Mouse (Mus musculus): ENCODE results near the gene Srgap3. TPM values are rescaled to one million over a fixed set of nuclear protein-coding genes. Genes with fewer than 3 reads are reported as not detected.
A peak's percentile ranks its signal among the peaks of the same experiment; 100 is the strongest.

The Srgap3 gene
- polyA plus RNA-seq, 1 experiment, result 0.71 TPM

DNA sequence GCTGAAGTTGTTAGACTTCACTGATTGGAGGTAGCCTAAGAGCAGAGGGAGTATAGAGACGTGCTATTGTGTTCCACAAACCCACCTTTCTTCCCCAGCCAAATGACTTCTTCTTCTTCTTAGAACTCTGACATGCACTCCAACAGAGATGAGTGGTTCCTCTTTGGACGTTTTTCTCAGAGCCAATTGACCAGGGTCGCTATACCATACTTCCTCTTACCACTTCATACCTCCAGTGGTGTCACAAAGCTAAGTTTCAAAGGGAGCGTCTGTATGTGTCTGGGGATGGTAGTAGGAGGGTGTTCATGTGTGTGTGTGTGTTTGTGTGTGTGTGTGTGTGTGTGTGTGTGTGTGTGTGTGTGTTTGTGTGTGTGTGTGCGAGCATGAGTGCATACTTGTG is 195.1 kb downstream of the Srgap3 start:
- H3K27ac ChIP-seq (replicated peaks; ENCODE audit: low read depth, low read length), result no peak overlapping the region
- H3K4me3 ChIP-seq (ENCODE audit: insufficient read depth, low read depth, low read length), result no peak overlapping the region
- H3K4me1 ChIP-seq (ENCODE audit: control insufficient read depth, insufficient read depth, insufficient read length, low read length), result no peaks in the 10 kb centered on the region

DNA sequence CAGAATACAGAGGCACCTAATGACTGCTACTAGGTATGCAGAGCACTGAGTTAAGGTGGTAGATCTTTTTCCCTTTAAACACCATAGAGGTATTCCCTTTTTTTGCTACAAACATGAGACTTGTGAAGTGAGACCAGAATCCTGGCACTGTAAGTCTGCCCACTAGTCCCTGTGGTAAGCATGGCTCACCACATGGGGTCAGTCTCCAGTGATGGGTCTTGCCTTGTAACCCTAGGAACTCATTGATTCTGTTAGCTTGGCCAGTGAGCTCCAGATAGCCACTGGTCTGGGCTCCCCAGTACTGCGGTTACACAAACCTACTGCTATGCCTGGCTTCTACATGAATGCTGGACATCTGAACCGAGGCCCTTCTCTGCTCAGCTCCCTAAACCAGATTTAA is 204.8 kb downstream of the Srgap3 start:
- Histone ChIP-seq H3K4me1 (ENCODE audit: control insufficient read depth, insufficient read depth, insufficient read length, low read length) (no peaks in the 10 kb centered on the region), H3K4me3 (ENCODE audit: insufficient read depth, low read depth, low read length) (no peak overlapping the region), H3K27ac (replicated peaks; ENCODE audit: low read depth, low read length) (no peak overlapping the region)

DNA sequence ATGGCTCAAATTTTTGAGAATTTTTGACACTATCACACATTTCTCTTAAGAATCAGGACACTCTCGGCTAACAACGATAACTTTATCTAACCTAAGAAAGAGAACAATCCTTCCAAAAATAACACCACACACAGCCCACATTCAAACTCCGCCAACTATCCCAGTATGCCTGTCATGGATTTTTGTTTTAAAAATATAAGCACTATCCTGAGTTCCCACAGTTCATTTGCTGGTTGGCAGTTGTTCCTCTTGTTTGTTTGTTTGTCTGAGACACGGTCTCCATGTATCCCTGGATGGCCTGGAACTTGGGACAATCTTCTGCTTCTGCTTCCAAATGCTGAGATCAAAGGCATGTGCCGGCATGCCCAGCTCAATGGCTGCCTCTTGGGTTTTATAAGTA is 205.3 kb downstream of the Srgap3 start:
- H3K4me3 ChIP-seq (ENCODE audit: insufficient read depth, low read depth, low read length), result no peak overlapping the region
- H3K27ac ChIP-seq (replicated peaks; ENCODE audit: low read depth, low read length), result no peak overlapping the region
- H3K4me1 ChIP-seq (ENCODE audit: control insufficient read depth, insufficient read depth, insufficient read length, low read length), result no peaks in the 10 kb centered on the region

DNA sequence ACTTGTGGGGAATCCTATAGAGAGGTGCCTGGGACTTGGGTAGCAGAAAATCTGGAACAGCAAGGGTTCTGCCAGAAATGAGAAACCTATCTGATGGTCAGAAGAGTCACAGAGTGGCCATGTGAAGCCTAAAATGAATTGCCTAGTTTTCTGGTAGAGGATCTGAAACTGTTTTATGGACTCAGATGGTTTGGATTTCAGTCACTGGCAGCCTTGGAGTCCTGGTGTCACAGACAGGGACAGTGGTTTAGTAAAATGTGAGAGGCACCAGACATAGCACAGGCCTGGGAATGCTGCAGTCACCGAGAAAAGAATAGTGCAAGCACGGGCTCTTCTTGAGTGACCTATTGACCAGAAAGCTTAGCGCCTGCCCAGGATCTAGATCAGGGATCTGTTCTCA is 207.4 kb downstream of the Srgap3 start:
- Histone ChIP-seq H3K27ac (replicated peaks; ENCODE audit: low read depth, low read length) (no peak overlapping the region; the same call in 1 of the 2 replicates), H3K4me3 (ENCODE audit: insufficient read depth, low read depth, low read length) (no peak overlapping the region), H3K4me1 (ENCODE audit: control insufficient read depth, insufficient read depth, insufficient read length, low read length) (no peaks in the 10 kb centered on the region)

DNA sequence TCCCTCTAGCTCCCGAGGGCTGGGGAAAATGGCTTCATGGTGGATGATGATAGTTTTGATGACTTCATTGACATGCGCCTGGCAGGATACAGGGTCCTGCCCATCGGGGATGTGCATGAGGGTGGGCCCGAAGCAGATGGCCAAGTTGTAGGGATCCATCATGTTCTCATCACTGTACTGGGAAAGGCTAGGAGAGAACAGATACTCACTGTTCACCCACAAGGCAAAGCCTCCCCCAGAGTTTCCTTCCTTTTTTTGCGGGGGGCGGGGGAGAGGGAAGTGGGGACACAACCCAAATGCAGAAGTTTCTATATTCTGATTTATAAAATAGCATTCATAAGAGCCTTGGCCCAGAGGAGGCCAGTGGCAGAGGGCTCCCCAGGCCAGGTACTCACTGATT is 208.1 kb downstream of the Srgap3 start:
- no peak overlapping the region for H3K4me3 ChIP-seq (ENCODE audit: insufficient read depth, low read depth, low read length)
- H3K4me1 ChIP-seq (ENCODE audit: control insufficient read depth, insufficient read depth, insufficient read length, low read length), result no peaks in the 10 kb centered on the region
- no peak overlapping the region; the same call in 1 of the 2 replicates for H3K27ac ChIP-seq (replicated peaks; ENCODE audit: low read depth, low read length)

DNA sequence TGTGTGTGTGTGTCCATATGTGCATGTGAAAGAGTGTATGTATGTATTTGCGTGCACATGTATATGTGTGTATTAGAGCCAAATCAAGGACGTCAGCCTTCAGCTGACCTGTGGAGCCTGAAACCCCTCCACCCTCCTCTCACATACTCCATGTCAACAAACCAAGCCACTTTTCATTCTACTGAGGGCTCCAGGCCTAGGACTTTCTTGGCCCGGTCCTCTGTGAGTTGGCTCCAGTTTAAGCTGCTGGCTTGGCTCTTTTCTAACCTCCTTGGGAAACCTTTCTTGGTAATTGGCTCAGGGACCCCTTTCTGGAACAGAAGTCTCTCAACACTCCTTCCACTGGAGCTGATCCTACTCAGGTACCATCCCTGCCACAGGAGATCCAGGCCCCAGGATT is 210.6 kb downstream of the Srgap3 start:
- no peak overlapping the region for H3K27ac ChIP-seq (replicated peaks; ENCODE audit: low read depth, low read length)
- H3K4me3 ChIP-seq (ENCODE audit: insufficient read depth, low read depth, low read length), result no peak overlapping the region
- no peaks in the 10 kb centered on the region for H3K4me1 ChIP-seq (ENCODE audit: control insufficient read depth, insufficient read depth, insufficient read length, low read length)

DNA sequence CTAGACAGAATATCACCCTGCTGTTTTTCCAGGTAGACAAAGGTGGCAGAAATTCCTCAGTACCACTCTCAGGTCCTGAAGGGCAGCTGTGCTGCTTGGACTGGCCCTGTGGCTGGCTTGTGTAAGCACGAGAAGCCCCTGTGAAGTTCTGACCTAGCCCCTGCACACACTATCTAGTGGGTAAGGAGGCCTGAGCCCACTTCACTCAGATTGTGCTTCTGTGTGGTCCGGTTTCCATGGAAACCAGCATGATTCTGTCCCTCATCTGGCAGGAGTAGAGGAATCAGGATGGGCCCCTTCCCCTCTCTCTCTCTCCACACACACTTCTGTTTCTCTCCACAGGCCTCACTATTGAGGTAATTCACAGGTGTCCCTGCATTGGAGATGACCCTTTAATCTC is 212.0 kb downstream of the Srgap3 start:
- H3K4me1 ChIP-seq (ENCODE audit: control insufficient read depth, insufficient read depth, insufficient read length, low read length), result no peaks in the 10 kb centered on the region
- H3K4me3 ChIP-seq (ENCODE audit: insufficient read depth, low read depth, low read length), result no peak overlapping the region
- no peak overlapping the region for H3K27ac ChIP-seq (replicated peaks; ENCODE audit: low read depth, low read length)

DNA sequence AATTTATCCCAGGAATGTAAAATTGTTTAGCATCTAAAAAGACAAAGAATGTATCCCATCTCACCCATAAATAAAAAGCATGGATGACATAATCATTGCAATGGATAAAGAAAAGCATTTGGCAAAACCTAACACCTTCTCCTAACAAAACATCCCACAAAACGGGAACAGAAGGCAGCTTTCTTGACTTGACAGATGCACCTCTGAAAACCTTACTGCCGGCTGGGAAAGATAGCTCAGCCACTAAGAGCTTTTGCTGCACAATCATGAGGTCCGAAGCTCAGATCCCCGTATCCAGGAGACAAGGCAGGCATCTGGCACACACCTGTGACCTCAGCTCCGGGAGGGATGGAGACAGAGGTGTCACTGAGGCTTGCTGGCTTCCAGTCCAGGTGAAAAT is 213.1 kb downstream of the Srgap3 start:
- no peak overlapping the region for H3K4me3 ChIP-seq (ENCODE audit: insufficient read depth, low read depth, low read length)
- no peak overlapping the region for H3K27ac ChIP-seq (replicated peaks; ENCODE audit: low read depth, low read length)
- no peaks in the 10 kb centered on the region for H3K4me1 ChIP-seq (ENCODE audit: control insufficient read depth, insufficient read depth, insufficient read length, low read length)

DNA sequence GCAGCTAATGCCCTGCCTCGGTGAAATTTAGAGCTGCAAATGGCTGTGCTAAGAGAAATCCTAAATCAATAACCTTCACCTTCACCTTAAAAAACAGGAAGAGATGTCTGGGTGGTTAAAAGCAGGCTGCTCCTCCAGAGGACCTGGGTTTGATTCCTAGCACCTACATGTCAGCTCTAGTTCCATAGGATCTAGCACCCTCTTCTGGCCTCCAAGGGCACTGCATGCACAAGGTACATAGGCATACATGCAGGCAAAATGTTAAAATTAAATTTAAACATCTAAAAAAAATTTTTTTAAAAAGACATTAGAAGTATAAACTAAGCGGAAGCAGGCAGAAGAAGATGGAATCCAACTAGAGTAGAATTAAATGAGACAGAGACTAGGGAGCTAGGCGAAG is 214.6 kb downstream of the Srgap3 start:
- no peak overlapping the region for H3K27ac ChIP-seq (replicated peaks; ENCODE audit: low read depth, low read length)
- H3K4me1 ChIP-seq (ENCODE audit: control insufficient read depth, insufficient read depth, insufficient read length, low read length), result no peaks in the 10 kb centered on the region
- no peak overlapping the region for H3K4me3 ChIP-seq (ENCODE audit: insufficient read depth, low read depth, low read length)

DNA sequence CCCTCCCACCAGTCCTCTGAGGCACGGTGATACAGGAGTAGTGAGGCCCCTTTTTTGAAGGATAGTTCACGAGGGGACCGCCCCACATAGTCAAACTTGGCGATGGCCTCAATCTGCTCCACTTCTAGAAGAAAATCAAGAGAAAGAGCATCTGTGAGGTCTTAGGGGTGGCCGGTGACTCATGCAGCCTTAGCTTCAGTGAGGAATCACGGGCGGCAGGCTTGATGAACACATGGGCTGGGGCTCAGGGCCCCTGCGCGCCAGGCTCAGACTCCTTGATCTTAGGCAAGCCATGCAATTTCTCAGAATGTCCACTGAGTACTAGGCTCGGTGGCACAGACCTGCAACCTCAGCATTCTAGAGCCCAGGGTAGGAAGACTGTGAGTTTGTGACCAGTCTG is 215.7 kb downstream of the Srgap3 start:
- H3K4me1 ChIP-seq (ENCODE audit: control insufficient read depth, insufficient read depth, insufficient read length, low read length), result no peaks in the 10 kb centered on the region
- H3K4me3 ChIP-seq (ENCODE audit: insufficient read depth, low read depth, low read length), result no peak overlapping the region
- no peak overlapping the region for H3K27ac ChIP-seq (replicated peaks; ENCODE audit: low read depth, low read length)

DNA sequence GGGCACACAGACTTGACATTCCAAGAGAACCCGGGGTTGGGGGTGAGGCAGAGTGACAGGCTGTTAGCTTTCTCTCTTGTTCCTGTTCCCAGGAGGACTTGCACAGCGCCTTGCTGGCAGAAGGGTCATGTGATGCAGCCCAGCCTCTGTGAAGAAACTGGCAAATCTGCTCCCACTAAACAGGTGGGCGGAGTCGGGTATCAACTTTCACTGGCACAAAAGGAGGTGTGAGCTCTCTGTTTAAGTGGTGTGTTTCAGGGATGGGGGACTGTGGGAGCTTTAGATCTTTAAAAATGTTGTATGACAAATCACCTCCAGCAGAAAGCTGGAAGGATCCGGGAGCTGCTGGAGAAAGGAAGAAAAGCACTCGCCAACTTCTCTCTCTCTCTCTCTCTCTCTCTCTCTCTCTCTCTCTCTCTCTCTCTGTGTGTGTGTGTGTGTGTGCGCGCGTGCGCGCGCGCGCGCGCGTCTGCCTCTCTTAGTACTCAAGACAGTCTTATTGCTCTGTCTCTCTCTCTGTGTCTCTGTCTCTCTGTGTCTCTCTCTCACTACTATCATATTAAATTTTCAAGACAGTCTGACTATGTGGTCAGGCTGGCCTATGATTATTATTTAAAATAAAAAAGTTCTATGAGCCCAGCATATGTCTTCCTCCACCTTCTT is 218.2 kb downstream of the Srgap3 start:
- Histone ChIP-seq H3K27ac (replicated peaks; ENCODE audit: low read depth, low read length) (no peak overlapping the region), H3K4me3 (ENCODE audit: insufficient read depth, low read depth, low read length) (peak overlapping the region; percentile 23; the same call in 1 of the 2 replicates), H3K4me1 (ENCODE audit: control insufficient read depth, insufficient read depth, insufficient read length, low read length) (no peaks in the 10 kb centered on the region)

DNA sequence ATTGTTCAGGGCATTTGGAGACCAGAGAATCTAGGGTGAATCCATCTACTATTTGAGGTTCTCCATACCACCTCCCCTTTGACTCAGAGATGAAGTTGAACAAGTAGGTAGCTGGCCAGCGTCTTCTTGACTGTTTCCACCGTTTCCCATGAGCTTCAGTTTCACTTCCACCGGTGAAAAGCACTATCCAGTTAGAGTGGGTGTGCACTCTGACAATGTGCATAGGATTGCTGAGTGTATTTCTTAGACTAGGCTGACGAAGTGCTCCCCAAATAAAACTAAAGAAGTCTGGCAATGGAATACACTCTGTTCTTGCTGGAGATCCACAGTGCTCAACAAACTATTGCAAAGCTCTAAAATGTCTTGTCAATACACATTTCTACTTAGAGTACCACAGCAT is 221.6 kb downstream of the Srgap3 start:
- no peak overlapping the region for H3K4me3 ChIP-seq (ENCODE audit: insufficient read depth, low read depth, low read length)
- H3K27ac ChIP-seq (replicated peaks; ENCODE audit: low read depth, low read length), result no peak overlapping the region

DNA sequence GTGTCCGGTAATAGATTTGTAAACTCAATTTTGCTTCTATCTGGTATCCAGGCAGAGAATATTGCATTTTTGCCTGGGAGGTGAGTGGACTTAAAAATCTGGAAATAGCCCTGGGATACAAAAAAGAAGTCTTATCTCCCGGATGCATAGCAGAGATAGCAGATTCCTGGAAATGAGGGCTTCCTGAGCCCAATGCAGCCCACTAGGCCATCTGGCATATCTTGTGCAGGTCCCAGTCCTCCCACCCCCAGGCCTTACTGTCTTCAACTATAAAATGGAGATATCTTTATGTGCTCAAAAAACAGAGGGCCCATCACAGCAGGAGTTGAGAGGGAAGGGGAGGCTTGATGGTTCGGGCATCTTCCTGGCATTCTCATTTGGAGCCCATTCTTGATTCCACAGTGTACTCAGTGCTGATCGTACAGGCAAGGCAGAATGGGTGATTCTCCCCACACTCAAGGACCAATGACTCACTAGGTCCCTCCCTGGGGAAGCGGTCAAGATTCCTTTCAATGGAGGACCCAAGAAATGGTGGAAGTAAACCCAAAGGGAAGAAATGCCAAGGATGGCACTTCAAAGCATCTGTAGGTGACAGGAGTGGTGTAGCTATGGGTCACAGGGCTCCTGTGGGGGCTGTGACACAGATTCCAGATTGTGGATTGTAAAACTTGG is 226.5 kb downstream of the Srgap3 start:
- no peak overlapping the region for H3K27ac ChIP-seq (replicated peaks; ENCODE audit: low read depth, low read length)
- H3K4me1 ChIP-seq (ENCODE audit: control insufficient read depth, insufficient read depth, insufficient read length, low read length), result no peaks in the 10 kb centered on the region
- H3K4me3 ChIP-seq (ENCODE audit: insufficient read depth, low read depth, low read length), result no peak overlapping the region

More for the DNA sequence above, 221.6 kb downstream of the Srgap3 start:
- no peaks in the 10 kb centered on the region for H3K4me1 ChIP-seq (ENCODE audit: control insufficient read depth, insufficient read depth, insufficient read length, low read length)

DNA sequence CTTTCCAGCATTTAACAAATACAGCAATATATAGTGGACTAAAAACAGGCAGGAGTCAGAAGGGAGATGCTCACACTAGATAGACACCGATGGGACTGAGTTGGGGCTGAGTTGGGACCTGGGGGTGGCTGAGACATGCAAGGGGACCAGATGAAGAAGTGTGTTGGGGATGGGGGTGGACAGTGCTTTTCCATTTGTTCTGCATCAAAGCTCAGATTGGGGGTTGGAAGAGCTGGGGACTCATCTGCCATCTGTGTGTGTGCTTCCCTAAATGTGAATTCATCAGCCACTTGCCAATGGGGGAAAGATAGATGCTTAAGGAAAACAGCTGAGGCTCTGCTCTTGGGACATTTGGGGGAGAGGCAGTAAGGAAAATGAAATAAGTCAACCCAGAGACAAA is 227.1 kb downstream of the Srgap3 start:
- Histone ChIP-seq H3K4me1 (ENCODE audit: control insufficient read depth, insufficient read depth, insufficient read length, low read length) (no peaks in the 10 kb centered on the region), H3K27ac (replicated peaks; ENCODE audit: low read depth, low read length) (no peak overlapping the region), H3K4me3 (ENCODE audit: insufficient read depth, low read depth, low read length) (no peak overlapping the region)

DNA sequence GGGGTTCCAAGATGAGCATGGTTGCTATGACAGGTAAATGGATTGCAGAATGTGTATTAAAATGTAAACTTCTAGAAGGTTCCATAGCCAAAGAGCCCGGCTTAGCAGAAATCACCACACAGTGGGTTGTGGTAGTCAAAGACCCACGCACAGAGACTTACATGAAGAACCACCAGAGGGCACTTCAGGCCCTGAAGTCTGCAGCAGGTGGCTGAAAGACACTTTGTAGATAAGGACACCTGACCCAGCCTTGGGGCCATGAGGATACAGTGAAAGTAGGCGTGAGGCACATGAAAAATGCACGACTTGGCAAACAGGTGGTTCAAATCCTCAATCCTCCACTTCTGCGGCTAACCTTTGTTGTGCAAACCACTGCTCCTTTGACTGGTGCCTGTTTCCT is 229.9 kb downstream of the Srgap3 start:
- H3K4me3 ChIP-seq (ENCODE audit: insufficient read depth, low read depth, low read length), result no peak overlapping the region
- H3K27ac ChIP-seq (replicated peaks; ENCODE audit: low read depth, low read length), result no peak overlapping the region
- H3K4me1 ChIP-seq (ENCODE audit: control insufficient read depth, insufficient read depth, insufficient read length, low read length), result no peaks in the 10 kb centered on the region

DNA sequence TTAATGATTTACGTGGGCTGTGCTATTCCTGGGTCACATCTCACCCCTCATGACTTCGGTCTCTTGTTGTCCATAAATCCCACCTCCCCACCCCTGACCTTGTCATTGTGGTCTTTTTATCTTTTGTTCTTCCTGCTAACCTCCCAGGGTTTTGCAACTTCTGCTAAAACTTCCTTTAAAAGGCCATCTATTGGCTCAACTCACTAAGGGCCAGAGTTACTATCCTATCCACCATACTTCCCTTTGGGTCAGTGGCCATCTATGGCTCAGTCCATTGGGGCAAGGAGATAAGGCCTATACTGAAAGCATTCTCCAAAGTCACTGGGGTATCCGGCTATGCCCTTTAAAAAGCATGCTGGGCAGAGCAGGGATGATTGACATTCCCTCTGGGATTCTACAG is 233.1 kb downstream of the Srgap3 start:
- no peak overlapping the region for H3K4me3 ChIP-seq (ENCODE audit: insufficient read depth, low read depth, low read length)

More for the DNA sequence above, 233.1 kb downstream of the Srgap3 start:
- no peak overlapping the region for H3K27ac ChIP-seq (replicated peaks; ENCODE audit: low read depth, low read length)
- no peaks in the 10 kb centered on the region for H3K4me1 ChIP-seq (ENCODE audit: control insufficient read depth, insufficient read depth, insufficient read length, low read length)
